Mouse (Mus musculus): ENCODE data around the gene Calm2. TPM values are rescaled to one million over a fixed set of nuclear protein-coding genes. Genes with fewer than 3 reads are reported as not detected.

Calm2 gene
- polyA plus RNA-seq, 1 experiment, result 57.3 TPM

DNA sequence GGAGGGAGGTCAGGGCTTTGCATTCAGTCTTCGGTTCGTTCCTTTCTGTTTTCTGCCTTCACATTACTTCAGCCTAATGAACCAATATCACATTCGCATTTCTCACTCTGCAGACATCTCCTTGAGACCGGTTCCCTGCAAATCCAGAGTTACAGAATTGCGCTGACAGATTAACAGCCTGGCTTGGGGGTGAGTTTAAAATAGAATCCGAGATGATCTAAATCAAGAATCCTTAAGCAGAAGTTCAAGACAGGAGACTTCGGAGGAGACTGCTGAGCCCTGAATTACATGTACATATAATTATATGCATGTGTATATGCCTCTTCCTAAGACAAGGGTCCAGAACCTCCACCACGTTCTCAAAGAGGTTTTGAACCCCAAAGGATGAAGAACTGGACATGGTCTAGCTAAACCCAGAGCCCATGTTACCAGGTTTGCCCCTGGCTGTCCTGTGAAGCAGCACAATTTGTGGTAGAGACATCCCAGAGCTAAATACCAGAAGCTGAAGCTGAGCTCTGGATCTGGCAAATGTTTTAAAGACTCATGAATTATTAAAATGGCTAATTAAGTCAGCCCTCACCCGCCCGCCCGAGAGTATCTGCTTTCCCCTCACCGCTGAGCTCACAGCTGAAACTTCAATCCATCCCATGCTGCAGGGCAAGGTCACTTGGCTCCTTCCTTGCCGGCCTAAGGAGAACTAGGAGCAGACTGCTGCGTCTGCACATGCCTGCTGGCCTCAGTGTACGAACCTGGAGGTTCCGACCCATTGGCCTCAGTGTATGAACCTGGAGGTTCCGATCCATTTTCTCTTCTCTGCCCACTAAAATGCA, 14.1 kb upstream of the Calm2 start:
- no peak overlapping the region for H3K4me3 ChIP-seq (ENCODE audit: control insufficient read depth, insufficient read depth, low read length)
- H3K36me3 ChIP-seq (ENCODE audit: control insufficient read depth, insufficient read depth, low read length), result no peaks in the 10 kb centered on the region
- no peak for DNase-seq
- WGBS, result 59% methylated on average over 17 of the region's 17 CpGs
- peaks cover 26% of the 10 kb centered on the region for H3K4me1 ChIP-seq (replicated peaks; ENCODE audit: control insufficient read depth, insufficient read depth, low read length)
- no peaks in the 10 kb centered on the region for H3K27me3 ChIP-seq (ENCODE audit: control insufficient read depth, insufficient read depth, low read length)
- no peak overlapping the region for H3K27ac ChIP-seq (ENCODE audit: control insufficient read depth, insufficient read depth, low read length)
- no peak for TF ChIP-seq POLR2A (IDR thresholded peaks at IDR 0.05; ENCODE audit: control insufficient read depth, extremely low read depth, insufficient read depth, low read length, poor library complexity)
- TF ChIP-seq CTCF (IDR thresholded peaks at IDR 0.05; ENCODE audit: borderline replicate concordance, control insufficient read depth, extremely low read depth, insufficient read depth, low read length, poor library complexity), result no peak

DNA sequence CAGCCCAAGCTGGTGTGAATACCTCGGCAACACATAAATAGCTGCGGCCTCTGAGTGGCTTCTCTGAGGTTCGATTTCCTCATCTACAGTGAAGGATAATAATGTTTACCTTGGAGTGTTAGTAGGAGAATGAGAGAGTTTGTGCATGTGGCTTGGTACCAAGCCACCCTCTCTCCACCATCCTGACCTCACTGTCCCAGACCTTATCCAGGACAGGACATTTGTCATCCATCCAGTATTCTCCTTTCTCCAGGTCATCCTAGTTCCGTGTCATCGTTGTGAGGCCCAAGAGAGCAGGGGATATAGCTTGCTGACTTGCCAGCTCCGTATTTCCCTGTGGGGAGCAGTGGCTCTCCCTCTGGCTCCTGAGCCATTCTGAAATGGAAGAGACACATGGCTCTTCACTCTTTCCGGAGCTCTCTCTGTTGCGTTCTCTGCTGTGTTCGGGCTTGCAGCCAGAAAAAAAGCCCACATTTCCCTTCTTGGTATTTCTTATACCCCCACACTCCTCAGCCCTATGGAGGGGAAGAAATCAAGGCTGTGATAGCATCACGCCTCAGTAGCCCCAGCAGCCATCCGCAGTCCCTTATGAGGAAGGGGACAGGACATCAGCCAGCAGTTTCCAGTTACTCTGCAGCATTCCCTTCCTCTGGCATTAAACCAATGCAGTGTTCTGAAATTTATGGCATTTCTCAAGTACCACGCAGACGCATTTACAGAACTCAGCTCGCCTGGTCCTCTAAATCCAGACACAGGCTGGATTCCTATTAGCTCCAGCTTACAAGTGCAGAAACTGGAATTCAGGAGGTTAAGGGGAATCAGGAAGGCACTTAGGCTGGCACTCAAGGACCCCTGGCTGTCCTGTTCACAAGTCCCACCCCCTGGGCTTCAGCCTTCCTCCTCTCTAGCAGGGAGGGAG, 13.3 kb upstream of the Calm2 start:
- H3K36me3 ChIP-seq (ENCODE audit: control insufficient read depth, insufficient read depth, low read length), result no peaks in the 10 kb centered on the region
- DNase-seq, result no peak
- H3K4me1 ChIP-seq (replicated peaks; ENCODE audit: control insufficient read depth, insufficient read depth, low read length), result peaks cover 26% of the 10 kb centered on the region
- H3K27ac ChIP-seq (ENCODE audit: control insufficient read depth, insufficient read depth, low read length), result no peak overlapping the region
- H3K27me3 ChIP-seq (ENCODE audit: control insufficient read depth, insufficient read depth, low read length), result no peaks in the 10 kb centered on the region
- 17% methylated on average over 14 of the region's 14 CpGs for WGBS
- H3K4me3 ChIP-seq (ENCODE audit: control insufficient read depth, insufficient read depth, low read length), result no peak overlapping the region
- TF ChIP-seq CTCF (IDR thresholded peaks at IDR 0.05; ENCODE audit: borderline replicate concordance, control insufficient read depth, extremely low read depth, insufficient read depth, low read length, poor library complexity), result no peak
- TF ChIP-seq POLR2A (IDR thresholded peaks at IDR 0.05; ENCODE audit: control insufficient read depth, extremely low read depth, insufficient read depth, low read length, poor library complexity), result no peak

DNA sequence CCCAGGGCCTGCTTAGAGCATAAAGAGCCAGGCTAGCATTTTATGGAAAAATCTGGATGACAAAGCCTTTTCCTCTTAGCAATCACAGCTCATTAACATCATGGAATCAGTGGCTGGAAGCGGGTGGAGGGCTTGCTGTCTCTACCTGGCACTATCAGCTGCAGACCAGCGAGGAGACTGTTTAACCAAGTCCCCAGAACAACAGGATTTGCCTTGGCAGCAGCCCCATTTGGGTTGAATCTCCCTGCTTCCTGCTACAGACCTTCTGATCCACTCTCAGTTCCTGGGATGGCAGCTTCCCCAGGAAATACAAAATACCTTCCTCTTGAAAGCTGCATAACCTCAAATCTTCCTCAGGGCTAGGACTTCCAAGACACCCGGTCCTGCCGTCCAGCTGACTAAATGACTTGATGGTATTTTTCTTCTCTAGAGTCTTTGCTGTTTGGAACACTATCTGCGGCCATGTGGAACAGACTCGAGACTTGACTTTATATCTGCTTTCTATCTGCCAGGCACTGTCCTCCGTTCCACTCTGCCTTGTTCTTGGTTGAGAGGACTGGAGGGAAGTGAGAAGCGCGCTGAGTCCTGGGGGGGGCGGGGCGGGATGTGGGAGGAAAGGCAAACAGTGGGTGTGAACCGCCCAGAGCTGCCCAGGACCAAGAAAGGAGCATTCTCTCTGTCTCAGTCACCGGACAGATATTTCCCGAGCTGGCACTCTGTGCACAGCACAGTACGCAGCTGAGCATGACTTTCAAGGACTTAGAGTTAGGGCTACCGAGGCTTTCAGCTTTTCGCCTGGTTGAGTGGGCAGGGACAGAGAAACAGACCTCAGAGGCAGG, 12.4 kb upstream of the Calm2 start:
- Histone ChIP-seq H3K36me3 (ENCODE audit: control insufficient read depth, insufficient read depth, low read length) (no peaks in the 10 kb centered on the region), H3K4me1 (replicated peaks; ENCODE audit: control insufficient read depth, insufficient read depth, low read length) (peaks cover 26% of the 10 kb centered on the region), H3K27me3 (ENCODE audit: control insufficient read depth, insufficient read depth, low read length) (no peaks in the 10 kb centered on the region), H3K4me3 (ENCODE audit: control insufficient read depth, insufficient read depth, low read length) (no peak overlapping the region), H3K27ac (ENCODE audit: control insufficient read depth, insufficient read depth, low read length) (no peak overlapping the region)
- no peak for DNase-seq
- TF ChIP-seq CTCF (IDR thresholded peaks at IDR 0.05; ENCODE audit: borderline replicate concordance, control insufficient read depth, extremely low read depth, insufficient read depth, low read length, poor library complexity) (no peak), POLR2A (IDR thresholded peaks at IDR 0.05; ENCODE audit: control insufficient read depth, extremely low read depth, insufficient read depth, low read length, poor library complexity) (no peak)
- WGBS, result 14% methylated on average over 16 of the region's 17 CpGs

DNA sequence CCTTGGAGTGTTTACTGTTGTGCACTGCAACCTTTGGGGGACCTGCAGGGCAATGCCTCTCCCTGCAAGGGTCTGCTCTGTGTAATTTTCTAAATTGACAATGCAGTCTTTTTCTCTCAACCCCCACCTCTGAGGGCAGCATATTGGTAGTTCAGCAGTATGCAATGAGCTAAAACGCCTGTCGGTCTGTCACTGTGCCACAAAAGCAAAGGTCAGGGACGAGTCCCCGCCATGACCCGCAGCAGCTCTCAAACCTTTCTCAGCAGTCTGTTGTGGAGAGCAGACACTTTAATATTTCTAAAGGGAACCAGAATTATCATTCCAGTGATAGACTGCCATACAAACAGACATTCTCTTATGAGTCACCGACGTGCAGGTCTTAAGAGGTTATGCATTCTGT, 11.2 kb upstream of the Calm2 start:
- no peaks in the 10 kb centered on the region for H3K36me3 ChIP-seq (ENCODE audit: control insufficient read depth, insufficient read depth, low read length)
- TF ChIP-seq CTCF (IDR thresholded peaks at IDR 0.05; ENCODE audit: borderline replicate concordance, control insufficient read depth, extremely low read depth, insufficient read depth, low read length, poor library complexity), result no peak
- no peak for TF ChIP-seq POLR2A (IDR thresholded peaks at IDR 0.05; ENCODE audit: control insufficient read depth, extremely low read depth, insufficient read depth, low read length, poor library complexity)
- no peaks in the 10 kb centered on the region for H3K27me3 ChIP-seq (ENCODE audit: control insufficient read depth, insufficient read depth, low read length)
- DNase-seq, result no peak
- 95% methylated on average over 7 of the region's 7 CpGs for WGBS
- H3K4me1 ChIP-seq (replicated peaks; ENCODE audit: control insufficient read depth, insufficient read depth, low read length), result peaks cover 26% of the 10 kb centered on the region
- H3K27ac ChIP-seq (ENCODE audit: control insufficient read depth, insufficient read depth, low read length), result no peak overlapping the region
- H3K4me3 ChIP-seq (ENCODE audit: control insufficient read depth, insufficient read depth, low read length), result no peak overlapping the region

DNA sequence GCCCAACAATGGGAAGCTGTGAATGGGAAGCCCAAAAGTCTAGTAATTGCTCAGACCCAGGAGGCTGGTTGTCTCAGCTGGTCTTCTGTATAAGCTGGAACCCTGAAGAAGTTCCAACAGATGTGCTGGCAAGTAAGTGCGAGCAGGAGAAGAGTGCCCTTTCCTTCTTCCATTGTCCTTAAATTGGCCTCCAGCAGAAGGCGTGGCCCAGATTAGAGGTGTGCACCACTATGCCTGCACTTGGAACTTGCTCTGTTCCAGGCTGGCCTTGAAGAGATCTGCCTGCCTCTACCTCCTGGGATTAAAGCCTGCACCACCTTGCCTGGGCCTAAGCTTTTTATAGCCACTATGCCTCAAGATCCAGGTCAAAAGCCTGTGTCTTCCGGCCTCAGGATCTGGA, 7.4 kb upstream of the Calm2 start:
- Histone ChIP-seq H3K4me3 (ENCODE audit: control insufficient read depth, insufficient read depth, low read length) (no peak overlapping the region), H3K27ac (ENCODE audit: control insufficient read depth, insufficient read depth, low read length) (no peak overlapping the region), H3K36me3 (ENCODE audit: control insufficient read depth, insufficient read depth, low read length) (no peaks in the 10 kb centered on the region), H3K27me3 (ENCODE audit: control insufficient read depth, insufficient read depth, low read length) (no peaks in the 10 kb centered on the region), H3K4me1 (replicated peaks; ENCODE audit: control insufficient read depth, insufficient read depth, low read length) (peaks cover 4% of the 10 kb centered on the region; the same call in 1 of the 2 replicates)
- DNase-seq, result no peak
- WGBS, result 100% methylated on average over 3 of the region's 3 CpGs
- TF ChIP-seq CTCF (IDR thresholded peaks at IDR 0.05; ENCODE audit: borderline replicate concordance, control insufficient read depth, extremely low read depth, insufficient read depth, low read length, poor library complexity), result no peak
- TF ChIP-seq POLR2A (IDR thresholded peaks at IDR 0.05; ENCODE audit: control insufficient read depth, extremely low read depth, insufficient read depth, low read length, poor library complexity), result no peak

GRCm38 (mm10) chr17:87453336-87453735, 6.6 kb upstream of the Calm2 start:
- 90% methylated on average over 7 of the region's 7 CpGs for WGBS
- no peaks in the 10 kb centered on the region for H3K36me3 ChIP-seq (ENCODE audit: control insufficient read depth, insufficient read depth, low read length)
- H3K27me3 ChIP-seq (ENCODE audit: control insufficient read depth, insufficient read depth, low read length), result no peaks in the 10 kb centered on the region
- no peak for DNase-seq
- H3K4me1 ChIP-seq (replicated peaks; ENCODE audit: control insufficient read depth, insufficient read depth, low read length), result no peaks in the 10 kb centered on the region
- no peak overlapping the region for H3K4me3 ChIP-seq (ENCODE audit: control insufficient read depth, insufficient read depth, low read length)
- TF ChIP-seq POLR2A (IDR thresholded peaks at IDR 0.05; ENCODE audit: control insufficient read depth, extremely low read depth, insufficient read depth, low read length, poor library complexity) (no peak), CTCF (IDR thresholded peaks at IDR 0.05; ENCODE audit: borderline replicate concordance, control insufficient read depth, extremely low read depth, insufficient read depth, low read length, poor library complexity) (no peak)
- no peak overlapping the region for H3K27ac ChIP-seq (ENCODE audit: control insufficient read depth, insufficient read depth, low read length)
